Mouse (Mus musculus) kidney, postnatal 4 days (tissue): ENCODE data around the gene Rit1.
"Not testable (repeated sequence)": the region's sequence is repeated elsewhere in the genome, so short reads cannot be mapped to it uniquely, and the experiment has no call there.

Experiments used
- DNase-seq, 2 experiments: peaks; one replicate each; pipeline ENCODE4 v3.0.0; 2021; ENCODE audit warnings: mixed read lengths in 2 of 2

Rit1 gene

DNA sequence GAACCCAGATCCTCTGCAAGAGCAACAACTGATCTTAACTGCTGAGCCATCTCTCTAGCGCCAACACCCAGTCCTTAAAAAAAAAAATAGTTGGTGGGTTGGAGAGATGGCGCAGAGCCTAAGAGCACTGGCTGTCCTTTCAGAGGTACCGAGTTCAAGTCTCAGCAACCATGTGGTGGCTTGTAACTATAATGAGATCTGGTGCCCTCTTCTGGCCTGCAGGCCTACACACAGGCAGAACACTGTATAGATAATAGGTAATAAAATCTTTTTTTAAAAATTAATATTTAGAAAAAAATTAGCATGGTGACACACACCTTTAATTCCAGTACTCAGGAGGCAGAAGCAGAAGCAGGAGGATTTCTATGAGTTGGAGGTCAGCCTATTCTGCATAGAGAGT lies 23.5 kb downstream of the Rit1 start:
- DNase-seq = no peak

DNA sequence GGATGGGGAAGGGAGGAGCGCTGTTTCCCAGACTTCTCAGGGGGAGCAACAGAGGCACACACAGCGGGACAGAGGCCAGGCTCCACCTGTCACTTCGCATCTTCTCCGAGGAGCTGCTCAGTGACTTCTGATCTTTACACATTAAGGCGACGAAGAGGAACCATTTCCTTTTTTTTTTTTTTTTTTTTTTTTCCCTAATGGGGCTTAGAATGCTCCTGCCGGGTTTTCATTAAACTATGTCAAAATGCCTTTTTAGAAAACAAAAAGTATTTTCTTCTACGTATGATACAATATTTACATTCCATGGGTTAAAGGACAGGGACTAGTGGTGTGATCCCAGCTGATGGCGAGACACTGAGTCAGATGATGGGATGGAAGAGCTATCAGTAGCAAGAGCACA lies 28.9 kb downstream of the Rit1 start:
- no peak for DNase-seq

DNA sequence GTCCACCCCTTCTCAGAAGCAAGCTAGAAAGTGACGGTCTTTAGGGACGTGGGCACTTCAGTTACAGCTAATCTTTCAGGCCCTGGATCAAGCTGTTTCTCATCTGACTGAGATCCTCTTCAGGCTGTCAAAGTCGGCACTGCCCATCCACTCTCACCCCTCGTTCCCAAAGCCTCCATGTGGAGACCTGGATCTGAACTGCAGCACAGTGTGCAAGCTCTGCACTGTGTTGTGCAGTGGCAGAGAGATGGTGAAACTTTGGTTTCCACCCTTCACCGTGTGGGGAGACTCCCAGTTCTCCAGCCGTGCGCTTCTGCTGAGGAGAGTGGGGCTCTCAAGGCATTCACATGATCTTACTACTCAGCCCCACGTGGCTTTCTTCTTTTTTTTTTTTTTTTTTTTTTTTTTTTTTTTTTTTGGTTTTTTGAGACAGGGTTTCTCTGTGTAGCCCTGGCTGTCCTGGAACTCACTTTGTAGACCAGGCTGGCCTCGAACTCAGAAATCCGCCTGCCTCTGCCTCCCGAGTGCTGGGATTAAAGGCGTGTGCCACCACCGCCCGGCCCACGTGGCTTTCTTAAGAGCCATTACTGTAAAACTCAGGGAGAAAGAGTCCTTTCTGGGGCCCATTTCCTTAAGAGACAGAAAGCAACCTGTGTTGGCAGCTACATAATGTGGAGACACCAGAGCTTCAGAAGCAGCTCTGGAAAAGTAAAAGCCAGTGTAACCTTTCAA lies 29.7 kb downstream of the Rit1 start:
- DNase-seq = no peak

DNA sequence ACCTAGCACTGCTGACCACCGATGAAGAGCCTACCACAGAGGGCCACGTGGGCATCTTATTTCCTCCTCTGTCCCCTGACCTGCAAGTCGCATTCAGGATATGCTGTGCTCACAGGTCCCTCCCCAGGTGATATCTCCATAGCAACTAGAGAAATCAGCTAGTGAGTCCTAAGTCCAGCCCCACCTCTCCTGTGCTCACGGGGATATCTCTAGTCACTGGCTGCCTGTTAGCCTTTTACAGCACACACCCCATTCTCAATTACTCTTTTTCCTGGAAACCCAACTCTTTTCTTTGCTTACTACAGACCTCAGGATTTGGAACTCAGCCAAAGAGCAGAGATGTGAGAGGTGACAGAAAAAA lies 30.2 kb downstream of the Rit1 start:
- DNase-seq = no peak

DNA sequence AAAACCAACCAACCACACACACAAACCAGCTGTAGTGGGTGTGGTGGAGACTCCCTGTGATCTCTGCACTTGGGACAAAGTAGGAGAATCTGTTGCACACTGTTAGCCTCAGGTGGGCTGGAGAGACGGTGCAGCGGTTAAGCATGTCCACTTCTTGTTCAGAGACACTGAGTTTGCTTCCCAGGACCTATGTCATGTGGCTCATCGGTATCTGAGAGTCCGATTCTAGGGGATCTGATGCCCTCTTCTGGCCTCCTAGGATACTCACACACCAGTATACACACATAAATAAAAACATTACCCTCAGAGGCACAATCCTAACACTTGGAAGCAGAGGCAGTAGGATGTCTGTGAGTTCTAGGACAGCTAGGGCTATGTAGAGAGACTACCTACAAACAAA lies 37.6 kb downstream of the Rit1 start:
- no peak for DNase-seq

DNA sequence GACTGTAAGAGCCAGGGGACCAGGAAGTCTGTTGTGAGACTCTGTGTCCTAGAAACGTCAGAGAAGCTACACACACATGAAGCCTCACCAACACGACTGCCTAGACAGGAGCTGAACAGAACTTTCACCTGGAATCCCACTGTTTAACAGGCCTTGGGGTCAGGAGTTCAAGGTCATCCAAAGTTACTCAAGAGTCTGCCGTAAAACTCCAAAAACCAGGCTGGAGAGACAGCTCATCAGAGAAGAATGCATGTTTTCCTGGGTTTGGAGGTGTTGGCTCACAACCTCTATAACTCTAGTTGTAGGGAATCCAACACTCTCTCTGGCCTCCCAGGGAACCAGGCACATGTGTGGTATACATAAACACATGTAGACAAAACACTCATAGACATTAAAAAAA lies 38.9 kb downstream of the Rit1 start:
- no peak for DNase-seq

DNA sequence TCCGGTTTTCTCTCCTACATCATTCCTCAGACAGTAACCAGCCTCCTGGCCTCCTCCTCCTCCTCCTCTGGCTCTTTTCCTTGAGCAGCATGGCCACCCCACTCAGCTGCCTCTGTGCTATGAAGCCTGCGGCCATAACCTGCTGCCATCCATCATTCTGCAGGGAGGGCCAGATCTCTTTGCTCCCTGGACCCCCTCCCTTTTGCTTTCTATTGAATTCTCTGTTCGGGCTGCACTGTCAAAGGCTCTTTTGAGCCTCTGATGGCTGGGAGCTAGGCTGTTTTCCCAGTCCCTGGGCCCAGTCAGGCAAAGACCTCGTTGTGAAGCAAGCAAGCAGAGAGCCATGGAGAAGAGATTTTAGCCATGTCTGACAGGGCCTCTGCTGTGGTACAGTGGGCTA lies 39.6 kb downstream of the Rit1 start:
- DNase-seq = peak in 1 of 2 experiments; percentile 36

DNA sequence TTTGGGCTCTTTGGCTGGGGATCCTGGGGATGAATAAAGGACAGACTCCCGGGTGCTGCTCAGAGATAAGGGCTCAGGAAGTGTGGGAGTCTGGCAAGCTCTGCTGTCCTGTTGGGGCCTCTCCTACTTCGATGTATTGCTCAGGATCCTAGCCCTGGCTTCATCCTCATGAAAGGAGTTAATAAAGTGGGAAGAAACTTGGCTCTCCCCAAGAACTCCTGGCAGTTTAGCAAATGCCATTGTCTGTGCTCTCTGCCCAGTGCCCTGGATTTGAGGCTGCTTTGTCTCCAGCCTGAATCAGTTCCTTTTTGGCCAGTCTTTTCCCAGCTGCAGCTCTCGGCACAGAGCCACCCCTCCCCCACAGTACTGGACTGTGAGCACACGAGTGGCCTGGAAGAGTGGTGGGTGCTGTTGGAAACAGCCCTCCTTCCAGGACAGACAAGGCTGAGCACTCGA lies 41.4 kb downstream of the Rit1 start:
- DNase-seq = peak; percentile 81 to 88

DNA sequence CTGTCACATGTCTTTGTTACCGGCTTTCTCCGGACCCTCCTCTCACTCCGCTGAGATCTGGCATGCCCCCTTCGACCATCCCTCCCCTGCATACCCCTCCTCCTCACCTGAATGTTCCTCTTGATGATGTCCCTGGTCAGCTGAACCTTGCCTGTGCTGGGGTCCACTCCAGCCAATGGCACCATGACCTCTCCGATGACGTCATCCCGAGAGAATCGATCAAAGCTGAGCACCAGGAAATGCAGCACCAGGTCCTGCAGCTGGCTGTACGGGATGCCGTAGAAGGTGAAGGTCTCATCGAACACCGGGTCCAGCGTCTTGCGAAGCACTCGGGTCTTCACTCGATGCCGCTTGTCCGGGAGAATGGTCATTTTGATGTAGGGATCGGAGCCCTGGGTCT lies 45.0 kb downstream of the Rit1 start:
- DNase-seq = no peak

DNA sequence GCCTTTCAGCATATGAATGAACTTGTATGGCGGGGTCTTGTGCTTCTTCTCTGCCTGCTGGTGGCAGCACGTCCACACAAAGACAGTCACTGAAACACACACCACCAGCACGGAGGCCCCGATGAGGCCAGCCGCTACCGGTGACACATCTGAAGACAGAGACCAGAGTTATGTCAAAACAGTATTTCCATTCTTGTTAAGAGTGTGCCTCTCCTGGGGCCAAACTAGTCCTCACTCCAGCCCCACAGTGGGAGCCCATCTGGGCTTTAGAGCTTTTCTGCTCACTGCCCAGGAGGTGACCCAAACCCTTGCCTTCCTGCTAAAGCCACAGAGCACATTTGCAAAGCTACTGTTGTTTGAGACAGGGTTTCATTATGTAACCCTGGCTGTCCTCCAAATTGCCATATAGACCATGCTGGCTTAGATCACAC lies 45.8 kb downstream of the Rit1 start:
- no peak for DNase-seq

DNA sequence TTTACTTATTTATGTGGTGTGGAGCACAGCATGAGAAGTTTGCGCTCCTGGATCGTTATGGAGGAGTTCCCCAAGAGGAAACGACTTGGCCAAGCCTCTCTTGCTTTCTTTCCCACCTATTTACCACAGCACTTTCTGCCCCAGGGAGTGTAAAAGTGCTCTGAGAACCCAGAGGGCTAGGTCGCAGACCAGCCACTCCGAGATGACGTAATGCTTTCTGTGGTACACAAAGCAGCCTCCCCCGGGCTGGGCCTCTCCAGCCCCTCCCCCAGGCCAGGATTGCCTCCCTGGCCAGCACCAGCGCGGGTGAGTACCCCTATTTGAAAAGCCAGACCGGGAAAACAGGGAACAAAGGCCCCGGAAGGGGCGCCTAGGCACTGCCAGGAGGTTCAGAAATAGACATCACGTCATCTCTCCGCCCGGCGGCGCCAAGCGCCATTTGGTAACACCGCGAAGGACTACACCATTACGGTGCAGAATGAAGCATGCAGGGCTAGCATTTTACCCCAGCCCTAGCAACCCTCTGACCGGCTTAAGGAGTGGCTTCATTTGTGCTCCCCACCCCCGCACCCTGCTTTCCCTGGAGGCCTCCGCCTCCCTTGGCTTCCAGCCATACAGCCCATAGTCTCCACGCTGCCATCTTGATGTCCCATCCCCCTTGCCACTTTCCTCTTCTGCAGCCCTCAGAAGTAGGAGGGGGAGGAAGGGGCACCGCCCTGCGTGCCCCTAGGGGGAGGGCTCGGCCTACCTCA lies 54.7 kb downstream of the Rit1 start:
- DNase-seq = peak; percentile 45 to 64

DNA sequence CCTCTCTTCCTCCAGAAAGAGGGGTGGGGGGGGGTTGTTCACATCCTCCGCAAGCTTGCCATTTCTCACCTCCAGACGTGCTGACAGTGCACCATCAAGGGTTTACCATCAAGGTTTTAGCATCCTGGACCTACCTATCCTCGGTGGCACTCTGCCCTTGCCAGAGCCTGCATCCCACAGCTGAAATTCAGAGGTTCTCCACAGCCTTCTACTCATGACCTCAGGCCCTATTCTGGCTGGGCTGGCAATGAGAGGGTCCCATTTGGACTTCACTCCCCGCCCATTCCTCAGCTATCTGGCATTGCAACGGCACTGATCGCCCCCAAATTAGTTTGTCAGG lies 55.3 kb downstream of the Rit1 start:
- not testable (repeated sequence) for DNase-seq

DNA sequence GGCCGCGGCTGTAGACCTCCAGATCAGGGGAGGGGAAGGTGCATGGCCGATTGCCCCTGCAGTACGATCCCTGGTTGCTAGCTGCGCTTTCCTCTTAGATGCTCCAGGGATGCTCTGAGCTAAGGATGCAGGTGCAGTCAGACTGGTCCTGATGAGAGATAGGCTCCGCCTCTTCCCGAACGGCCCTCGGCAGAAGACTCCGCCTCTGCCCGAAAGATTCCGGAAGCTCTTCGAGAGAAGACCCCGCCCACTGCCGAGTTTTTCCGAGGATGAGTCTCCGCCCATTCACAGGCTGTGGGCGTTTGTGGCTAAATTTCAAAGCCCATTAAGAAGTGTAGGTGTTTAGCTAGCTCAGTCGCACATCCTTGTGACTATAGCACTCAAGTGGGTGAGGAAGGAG lies 55.8 kb downstream of the Rit1 start:
- peak; percentile 86 to 92 for DNase-seq

DNA sequence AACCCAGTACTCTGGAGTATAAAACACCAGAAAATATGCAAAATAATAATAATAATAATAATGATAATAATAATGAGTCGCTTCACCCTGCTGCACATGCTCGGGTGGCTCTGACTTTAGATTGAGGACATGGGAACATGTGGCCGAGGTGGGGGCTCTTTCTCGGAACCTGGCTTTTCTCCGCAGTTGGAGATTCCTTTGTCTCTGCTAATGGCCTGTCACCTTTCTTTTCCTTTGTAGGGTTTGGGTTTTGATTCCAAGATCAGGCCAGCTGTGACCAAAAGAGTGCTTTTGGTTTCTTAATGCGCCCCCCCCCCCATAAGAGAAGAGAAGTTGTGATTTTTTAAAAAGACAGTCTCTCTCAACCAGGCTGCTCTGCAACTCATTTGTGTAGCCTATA lies 56.5 kb downstream of the Rit1 start:
- DNase-seq = not testable (repeated sequence)

DNA sequence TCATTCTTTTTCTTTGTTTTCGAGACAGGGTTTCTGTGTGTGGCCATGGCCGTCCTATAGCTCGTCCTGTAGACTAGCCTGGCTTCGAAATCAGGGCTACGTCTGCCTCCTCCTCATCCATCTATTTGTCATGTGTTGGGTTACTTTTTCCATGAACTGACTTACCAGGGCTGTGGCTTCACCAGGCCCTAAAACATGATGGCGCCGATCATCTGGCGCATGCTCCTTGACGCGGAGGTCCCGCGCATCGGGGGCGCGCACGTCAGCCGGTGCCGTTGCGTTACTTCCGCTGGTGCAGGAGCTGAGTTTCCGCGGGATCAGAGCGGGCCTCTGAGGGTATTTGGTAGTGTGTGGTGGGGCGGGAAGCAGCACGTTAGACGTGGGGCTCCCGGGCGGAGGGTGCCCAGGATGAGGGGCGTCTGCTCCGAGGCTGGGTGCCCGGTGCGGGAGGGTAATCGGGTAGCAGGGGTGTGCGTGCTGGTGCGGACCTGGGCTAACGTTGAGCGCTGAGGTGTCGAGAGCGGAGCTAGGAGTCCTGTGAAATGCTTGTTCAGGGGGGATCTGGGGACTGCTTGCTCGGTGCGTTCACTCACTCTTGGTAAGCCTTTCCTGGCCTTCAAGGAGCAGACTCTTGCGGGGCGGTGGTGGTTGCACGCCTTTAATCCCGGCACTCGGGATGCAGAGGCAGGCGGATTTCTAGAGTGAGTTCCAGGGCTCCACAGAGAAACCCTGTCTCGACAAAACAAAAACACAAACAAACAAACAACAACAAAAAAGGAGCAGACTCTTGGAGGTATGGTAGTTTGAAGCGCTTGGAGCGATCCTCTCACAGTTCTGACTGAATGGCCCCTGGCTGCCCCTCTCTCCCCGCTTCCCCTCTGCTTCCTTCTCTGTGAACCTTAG lies 58.6 kb downstream of the Rit1 start, which contains the start of gene Syt11:
Gene Syt11 (minus strand): TSS at position 226 of the 903 bp plus-strand sequence.
- DNase-seq = peak; percentile 20 to 59
